Mouse (Mus musculus): ENCODE data around the gene Xpo1. TPM values are rescaled to one million over a fixed set of nuclear protein-coding genes. Genes with fewer than 3 reads are reported as not detected.

Gene Xpo1
- polyA plus RNA-seq, 2 experiments: 25.7 to 50.3 TPM

DNA sequence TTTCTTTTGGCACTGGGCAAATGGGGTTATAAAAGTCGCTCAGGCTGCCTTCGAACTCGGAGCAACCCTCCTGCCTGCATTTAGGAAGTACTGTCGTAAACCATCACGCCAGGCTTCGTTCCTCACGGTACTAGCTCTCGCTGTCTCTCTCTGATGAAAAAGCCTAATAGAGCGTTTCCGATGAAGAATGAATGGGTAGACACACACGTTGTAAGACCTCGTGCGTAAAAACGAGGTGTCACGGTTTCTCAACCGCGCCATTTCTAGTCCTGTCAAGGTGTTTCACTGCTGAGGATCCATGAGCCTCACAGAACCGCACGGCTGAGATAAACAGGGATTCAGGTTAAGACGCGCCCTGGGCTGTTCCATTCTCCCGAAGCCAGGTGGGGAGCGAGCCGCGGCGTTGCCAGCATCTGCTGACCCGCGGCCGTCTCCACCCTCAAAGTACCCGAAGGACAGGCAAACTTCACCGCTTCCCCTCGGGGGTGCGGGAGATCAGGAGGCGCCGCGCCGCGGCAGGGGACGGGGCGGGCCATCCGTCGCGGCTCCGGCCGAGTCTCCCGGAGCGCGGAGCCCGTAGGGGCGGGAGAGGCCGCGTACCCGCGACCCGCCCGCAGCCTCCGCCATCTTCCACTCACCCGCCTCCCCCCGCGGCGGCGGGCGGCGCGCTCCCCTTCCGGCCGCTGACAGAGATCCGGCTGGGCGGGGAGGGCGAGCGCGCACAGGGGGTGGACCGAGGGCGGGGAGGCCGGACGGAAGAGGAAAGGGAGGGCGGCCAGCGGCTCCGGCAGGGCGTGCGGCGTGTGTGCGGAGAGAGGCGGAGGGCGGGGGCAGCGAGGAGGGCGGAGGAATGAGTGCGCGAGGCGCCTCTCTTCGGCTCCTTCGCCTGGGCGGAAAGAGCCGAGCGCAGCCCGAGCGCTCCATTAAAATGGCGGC, 50.1 kb downstream of the Xpo1 start:
- WGBS (ENCODE audit: insufficient replicate concordance): under 1% methylated on average over 79 of the region's 98 CpGs
- H3K4me2 ChIP-seq (ENCODE audit: low read depth): peak overlapping the region; percentile 70
- no peaks in the 10 kb centered on the region for H3K27me3 ChIP-seq (ENCODE audit: control insufficient read depth, insufficient read depth, low read length)
- H3K9ac ChIP-seq (replicated peaks): peak overlapping the region; percentile 99
- peak; percentile 96 for ATAC-seq (ENCODE audit: insufficient read depth)
- H3K36me3 ChIP-seq (replicated peaks; ENCODE audit: control insufficient read depth, insufficient read depth, low read depth): no peaks in the 10 kb centered on the region
- peak; percentile 92 to 93 (median 93) for DNase-seq (ENCODE audit: low read depth in 3 of 3, low spot score in 3 of 3)
- no peaks in the 10 kb centered on the region for H3K9me3 ChIP-seq (ENCODE audit: control insufficient read depth, low read length)
- peaks cover 4 to 16% of the 10 kb centered on the region in 2 experiments for H3K4me1 ChIP-seq (replicated peaks; ENCODE audit: control insufficient read depth in 2 of 2, insufficient read depth in 2 of 2, low read length in 1 of 2)
- H3K27ac ChIP-seq: peak overlapping the region; percentile 92
- peak overlapping the region; percentile 92 to 95 for H3K4me3 ChIP-seq (ENCODE audit: insufficient read depth in 1 of 2, low read depth in 2 of 2, low read length in 2 of 2)
- no peak for TF ChIP-seq EP300 (IDR thresholded peaks at IDR 0.05; ENCODE audit: low read depth)
- peak; percentile 13; the same call in 1 of the 2 replicates for TF ChIP-seq CTCF (IDR thresholded peaks at IDR 0.05; ENCODE audit: low read depth)

DNA sequence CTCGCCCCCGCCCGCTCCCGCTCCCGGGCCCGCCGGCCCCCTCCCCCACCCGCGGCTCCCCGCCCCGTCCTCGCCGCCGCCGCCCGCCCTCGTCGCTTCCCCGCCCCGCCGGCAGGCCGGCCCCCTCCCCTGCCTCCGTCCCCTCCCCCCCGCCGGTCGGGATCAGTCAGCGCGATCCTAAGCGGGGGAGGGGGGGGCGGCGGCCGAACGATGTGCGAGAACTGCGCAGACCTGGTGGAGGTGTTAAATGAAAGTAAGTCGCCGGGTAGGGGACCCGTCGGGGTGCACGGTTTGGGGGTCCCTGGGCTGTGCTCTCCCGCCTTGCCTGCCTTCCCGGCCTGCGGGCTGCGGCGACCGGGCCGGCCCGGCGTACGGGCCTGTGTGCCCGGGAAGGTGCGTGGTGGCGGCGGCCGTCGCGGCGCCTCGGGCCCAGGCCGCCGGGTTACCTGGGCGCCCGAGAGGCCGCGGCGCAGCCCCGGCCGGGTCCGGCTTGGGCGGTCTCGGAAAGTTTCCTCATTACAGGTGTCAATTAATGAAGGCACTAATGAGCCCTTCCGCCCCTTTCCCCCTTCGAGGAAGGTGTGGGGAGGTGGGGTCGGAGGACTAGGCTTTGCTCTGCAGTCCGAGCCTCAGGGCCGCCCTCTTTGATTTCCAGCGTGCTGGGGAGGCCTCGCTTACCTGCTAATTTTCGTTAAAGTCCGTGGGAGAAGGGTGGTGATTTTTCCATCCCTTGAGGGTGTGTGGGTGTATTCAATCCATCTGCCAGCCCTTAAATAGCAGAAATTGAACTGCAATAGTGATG, 51.1 kb downstream of the Xpo1 start, which contains the start of gene Usp34:
Gene Usp34, plus strand, starts transcription at position 132 of the 802 bp plus-strand sequence.
- under 1% methylated on average over 63 of the region's 80 CpGs for WGBS (ENCODE audit: insufficient replicate concordance)
- ATAC-seq (ENCODE audit: insufficient read depth) (peak; percentile 63), DNase-seq (ENCODE audit: low read depth in 3 of 3, low spot score in 3 of 3) (peak; percentile 30 to 39 (median 33))
- peak within 1 kb of the TSS; percentile 95 to 99 for H3K4me3 ChIP-seq (ENCODE audit: insufficient read depth in 1 of 2, low read depth in 2 of 2, low read length in 2 of 2)
- peak within 1 kb of the TSS; percentile 99 for H3K9ac ChIP-seq (replicated peaks)
- no peaks in the 10 kb centered on the region for H3K36me3 ChIP-seq (replicated peaks; ENCODE audit: control insufficient read depth, insufficient read depth, low read depth)
- H3K27ac ChIP-seq: peak within 1 kb of the TSS; percentile 92
- H3K9me3 ChIP-seq (ENCODE audit: control insufficient read depth, low read length): no peaks in the 10 kb centered on the region
- TF ChIP-seq CTCF (IDR thresholded peaks at IDR 0.05; ENCODE audit: low read depth): no peak
- TF ChIP-seq EP300 (IDR thresholded peaks at IDR 0.05; ENCODE audit: low read depth): no peak
- H3K4me2 ChIP-seq (ENCODE audit: low read depth): peak within 1 kb of the TSS; percentile 86
- no peaks in the 10 kb centered on the region for H3K27me3 ChIP-seq (ENCODE audit: control insufficient read depth, insufficient read depth, low read length)
- H3K4me1 ChIP-seq (replicated peaks; ENCODE audit: control insufficient read depth in 2 of 2, insufficient read depth in 2 of 2, low read length in 1 of 2): peaks cover 4 to 21% of the 10 kb centered on the region in 2 experiments

DNA sequence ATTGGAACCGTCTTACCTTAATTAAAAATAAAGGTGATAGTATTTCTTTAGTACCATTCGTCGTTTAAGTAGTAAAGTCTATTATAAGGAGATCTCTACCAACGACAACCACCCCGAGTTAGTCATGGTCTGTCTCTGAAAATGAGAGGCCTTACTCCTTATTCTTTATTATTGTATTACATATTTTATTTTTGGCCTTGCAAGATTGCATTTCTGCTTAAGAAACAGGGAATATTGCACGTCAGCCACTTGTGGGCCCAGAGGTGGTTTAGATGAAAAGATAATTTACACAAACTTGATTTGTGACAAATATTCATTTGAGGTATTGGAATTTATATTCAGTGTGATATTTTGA, 51.7 kb downstream of the Xpo1 start:
- peaks cover 4 to 25% of the 10 kb centered on the region in 2 experiments for H3K4me1 ChIP-seq (replicated peaks; ENCODE audit: control insufficient read depth in 2 of 2, insufficient read depth in 2 of 2, low read length in 1 of 2)
- no peak for ATAC-seq (ENCODE audit: insufficient read depth)
- no peak for TF ChIP-seq EP300 (IDR thresholded peaks at IDR 0.05; ENCODE audit: low read depth)
- no peak for TF ChIP-seq CTCF (IDR thresholded peaks at IDR 0.05; ENCODE audit: low read depth)
- DNase-seq (ENCODE audit: low read depth in 3 of 3, low spot score in 3 of 3): no peak
- no peaks in the 10 kb centered on the region for H3K9me3 ChIP-seq (ENCODE audit: control insufficient read depth, low read length)
- no peaks in the 10 kb centered on the region for H3K27me3 ChIP-seq (ENCODE audit: control insufficient read depth, insufficient read depth, low read length)
- no peaks in the 10 kb centered on the region for H3K36me3 ChIP-seq (replicated peaks; ENCODE audit: control insufficient read depth, insufficient read depth, low read depth)
- peak overlapping the region; percentile 95 to 99 for H3K4me3 ChIP-seq (ENCODE audit: insufficient read depth in 1 of 2, low read depth in 2 of 2, low read length in 2 of 2)
- H3K27ac ChIP-seq: peak overlapping the region; percentile 91
- 1% methylated on average over 6 of the region's 6 CpGs for WGBS (ENCODE audit: insufficient replicate concordance)
- H3K4me2 ChIP-seq (ENCODE audit: low read depth): peak overlapping the region; percentile 86
- peak overlapping the region; percentile 99 for H3K9ac ChIP-seq (replicated peaks)

DNA sequence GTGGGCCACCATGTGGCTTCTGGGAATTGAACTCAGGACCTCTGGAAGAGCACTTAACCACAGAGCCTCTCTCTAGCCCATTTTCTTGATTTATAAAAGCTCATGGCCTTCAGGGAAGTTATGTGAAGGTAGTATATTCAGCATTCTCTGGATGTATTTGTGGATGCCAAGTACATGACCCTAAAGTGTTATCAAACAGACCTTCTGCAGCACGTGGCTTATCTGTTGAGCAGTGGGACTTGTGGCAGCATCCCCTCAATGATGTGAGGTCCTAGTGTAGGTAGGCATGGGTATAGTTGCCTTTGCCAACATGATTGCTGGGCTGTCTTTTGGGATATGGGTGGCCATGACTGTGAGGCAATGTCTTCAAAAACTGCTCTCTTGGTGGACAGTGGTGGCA, 57.7 kb downstream of the Xpo1 start:
- TF ChIP-seq CTCF (IDR thresholded peaks at IDR 0.05; ENCODE audit: low read depth) (no peak), EP300 (IDR thresholded peaks at IDR 0.05; ENCODE audit: low read depth) (peak; percentile 67)
- no peaks in the 10 kb centered on the region for H3K27me3 ChIP-seq (ENCODE audit: control insufficient read depth, insufficient read depth, low read length)
- 9% methylated on average over 1 of the region's 1 CpGs for WGBS (ENCODE audit: insufficient replicate concordance)
- H3K27ac ChIP-seq: peak overlapping the region; percentile 53; the same call in 1 of the 2 replicates
- H3K4me1 ChIP-seq (replicated peaks; ENCODE audit: control insufficient read depth in 2 of 2, insufficient read depth in 2 of 2, low read length in 1 of 2): peaks cover 17 to 30% of the 10 kb centered on the region in 2 experiments
- H3K9ac ChIP-seq (replicated peaks): peak overlapping the region; percentile 34; the same call in 1 of the 2 replicates
- DNase-seq (ENCODE audit: low read depth in 3 of 3, low spot score in 3 of 3) (peak; percentile 30 to 50 (median 38)), ATAC-seq (ENCODE audit: insufficient read depth) (peak; percentile 84)
- H3K4me2 ChIP-seq (ENCODE audit: low read depth): peak overlapping the region; percentile 49
- H3K36me3 ChIP-seq (replicated peaks; ENCODE audit: control insufficient read depth, insufficient read depth, low read depth): no peaks in the 10 kb centered on the region
- no peaks in the 10 kb centered on the region for H3K9me3 ChIP-seq (ENCODE audit: control insufficient read depth, low read length)
- no peak overlapping the region for H3K4me3 ChIP-seq (ENCODE audit: insufficient read depth in 1 of 2, low read depth in 2 of 2, low read length in 2 of 2)

All from liver, embryonic 14.5 days (tissue).